Mouse (Mus musculus): ENCODE measurements around the gene Ociad1.

Gene Ociad1

DNA sequence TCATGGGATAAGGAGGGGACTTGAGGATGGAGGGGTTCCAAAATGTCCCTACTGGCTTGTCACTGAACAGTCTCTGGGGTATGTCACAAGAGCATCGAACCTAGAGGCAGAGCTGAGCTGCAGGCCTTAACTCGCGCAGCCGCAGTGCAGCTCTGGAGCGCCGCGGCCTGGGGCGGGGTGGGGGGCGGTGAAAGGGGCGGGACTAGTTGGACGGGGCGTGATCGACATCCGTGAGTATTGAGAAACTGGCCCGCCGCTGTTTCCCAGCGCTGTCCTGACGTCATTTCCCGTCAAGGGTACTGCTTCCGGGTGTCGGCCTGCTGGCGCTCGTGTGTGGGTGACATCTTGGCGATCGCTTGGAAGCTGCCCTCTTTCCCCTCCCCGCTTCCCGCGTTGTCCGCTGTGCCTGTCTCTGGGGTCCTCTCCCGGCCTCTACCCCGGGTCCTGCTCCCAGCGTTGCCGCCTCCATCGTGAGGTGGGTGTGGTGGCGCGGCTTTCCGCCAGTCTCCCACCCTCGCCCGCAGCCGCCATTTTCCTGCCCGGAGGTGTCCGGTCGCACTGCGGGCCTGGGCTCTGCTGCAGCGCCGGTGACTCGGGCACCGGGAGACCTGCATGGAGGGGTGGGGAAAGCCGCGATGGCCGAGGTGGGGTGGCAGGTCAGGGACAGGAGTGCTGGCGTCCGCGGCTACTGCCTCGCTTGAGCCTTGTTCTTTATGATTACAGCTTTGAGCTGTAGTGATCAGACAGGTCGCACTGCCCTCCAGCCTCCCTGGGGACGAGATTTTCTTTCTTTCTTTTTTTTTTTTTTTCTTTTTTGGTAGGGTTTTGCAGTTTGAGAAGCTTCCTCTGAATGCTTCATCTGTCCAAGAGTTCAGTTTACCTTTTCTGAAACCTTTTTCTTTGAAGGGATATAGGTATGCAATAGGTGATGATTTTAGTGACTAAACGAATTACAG, at the start of gene Ociad1:
Gene Ociad1, plus strand, starts transcription at position 283 of the 956 bp plus-strand sequence.
- DNase-seq, result peak; percentile 98

DNA sequence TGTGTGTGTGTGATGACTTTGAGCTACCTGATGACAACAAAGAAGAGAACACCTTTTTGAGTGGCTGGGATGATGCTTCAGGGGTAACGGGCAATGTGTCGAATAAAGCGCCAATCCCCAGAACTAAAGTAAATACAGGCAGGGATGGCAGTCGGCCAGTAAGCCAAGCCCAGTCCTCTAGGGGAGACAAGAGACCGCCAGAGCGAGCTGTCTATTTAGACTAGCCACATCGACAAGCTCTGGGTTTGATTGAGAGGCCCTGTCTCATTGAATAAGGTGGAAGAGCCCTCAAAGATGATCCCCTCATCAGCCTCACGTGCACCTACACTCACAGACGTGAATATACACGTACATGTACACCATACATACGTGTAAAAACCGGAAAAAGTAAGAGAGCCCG, 48.2 kb upstream of the Ociad1 start:
- DNase-seq, result no peak

DNA sequence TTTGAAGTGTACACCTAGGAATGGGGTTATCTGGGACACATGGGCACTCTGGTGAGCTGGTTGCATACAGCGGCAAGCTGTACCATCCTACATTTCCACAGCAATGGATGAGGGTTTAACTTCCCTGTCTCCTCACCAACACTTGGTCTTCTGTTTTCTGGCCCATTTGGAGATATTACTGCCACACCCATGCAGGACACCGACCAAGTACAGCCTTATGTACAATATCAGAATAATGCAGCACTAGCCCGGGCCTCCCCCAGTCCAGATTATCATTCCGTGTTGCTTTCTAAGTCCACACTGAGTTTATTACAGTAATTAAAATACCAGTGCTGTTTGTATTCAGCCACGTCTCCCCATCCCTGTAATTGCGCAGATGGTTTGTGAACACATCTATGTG, 46.2 kb upstream of the Ociad1 start:
- peak; percentile 58 for DNase-seq

DNA sequence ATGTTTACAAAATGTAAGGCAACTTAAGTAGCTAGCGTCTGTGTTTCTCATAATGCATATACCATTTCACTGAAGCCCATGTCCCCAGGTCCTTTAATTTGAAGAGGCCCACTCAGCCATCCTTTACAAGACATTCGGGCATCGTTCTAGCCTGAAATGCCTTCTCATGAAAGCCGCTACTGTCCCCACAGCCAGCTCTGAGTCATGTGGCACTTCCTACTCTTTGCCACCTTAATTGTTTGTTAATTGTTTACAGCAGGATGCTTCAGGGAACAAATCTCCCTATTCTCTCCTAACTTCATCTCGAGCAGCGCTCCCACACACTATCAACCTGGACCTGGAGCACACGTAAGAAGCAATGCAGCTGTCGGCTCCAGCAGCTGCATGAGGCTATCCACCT, 44.4 kb upstream of the Ociad1 start:
- DNase-seq, result no peak

DNA sequence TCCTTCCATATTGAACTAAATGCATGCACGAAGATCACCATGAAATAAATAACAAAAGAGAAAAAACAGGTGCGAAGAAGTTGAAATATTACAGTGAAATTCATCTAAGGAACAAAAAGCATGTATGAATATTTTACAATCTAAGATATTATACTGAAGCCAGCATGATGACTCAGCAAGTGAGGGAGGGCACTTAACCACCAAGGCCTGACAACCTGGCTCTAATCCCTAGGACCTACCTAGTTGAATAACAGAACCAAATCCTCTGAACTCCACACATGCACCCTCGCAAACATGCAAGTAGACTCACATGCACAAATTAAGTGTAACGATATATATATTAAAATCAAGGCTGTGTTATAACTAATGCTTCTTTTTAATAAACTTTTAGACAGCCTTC, 43.2 kb upstream of the Ociad1 start:
- no peak for DNase-seq

DNA sequence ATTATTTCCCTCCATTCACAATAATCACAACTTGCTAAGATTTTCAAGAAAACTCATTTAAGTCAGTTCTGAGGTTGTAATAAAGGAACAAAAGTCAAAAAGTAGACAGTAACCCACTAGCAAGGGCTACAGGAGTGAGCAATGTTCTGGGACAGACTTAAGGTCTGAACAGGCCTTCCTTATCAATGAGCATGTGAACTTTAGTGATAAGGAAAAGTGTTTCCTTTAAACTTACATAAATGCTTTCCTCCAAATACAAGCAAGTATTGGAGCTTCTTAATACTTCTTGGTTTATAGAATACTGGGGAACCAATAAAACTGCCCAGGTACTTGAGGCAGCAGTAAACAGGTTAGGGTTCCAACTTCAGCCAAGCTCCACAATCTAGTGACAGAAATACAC, 39.8 kb upstream of the Ociad1 start:
- no peak for DNase-seq

DNA sequence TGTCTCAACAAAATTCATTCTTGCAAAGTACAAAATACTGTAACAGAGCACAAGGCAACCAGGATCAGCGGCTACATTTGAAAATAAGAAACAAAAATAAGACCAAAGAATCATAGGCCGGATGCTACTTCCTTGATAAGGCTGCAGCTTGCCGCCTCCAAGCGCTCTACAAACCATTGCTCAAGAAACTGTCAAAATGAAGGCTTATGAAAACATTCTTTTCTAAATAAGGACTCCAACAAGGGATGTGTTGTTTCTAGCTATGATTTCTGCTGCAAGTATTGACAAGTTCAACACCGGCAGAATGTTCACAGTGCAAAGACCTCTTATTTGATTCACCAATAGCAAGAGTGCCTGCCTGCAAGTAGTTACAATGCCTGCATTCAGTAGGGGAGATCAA, 37.9 kb upstream of the Ociad1 start:
- peak; percentile 32 for DNase-seq

DNA sequence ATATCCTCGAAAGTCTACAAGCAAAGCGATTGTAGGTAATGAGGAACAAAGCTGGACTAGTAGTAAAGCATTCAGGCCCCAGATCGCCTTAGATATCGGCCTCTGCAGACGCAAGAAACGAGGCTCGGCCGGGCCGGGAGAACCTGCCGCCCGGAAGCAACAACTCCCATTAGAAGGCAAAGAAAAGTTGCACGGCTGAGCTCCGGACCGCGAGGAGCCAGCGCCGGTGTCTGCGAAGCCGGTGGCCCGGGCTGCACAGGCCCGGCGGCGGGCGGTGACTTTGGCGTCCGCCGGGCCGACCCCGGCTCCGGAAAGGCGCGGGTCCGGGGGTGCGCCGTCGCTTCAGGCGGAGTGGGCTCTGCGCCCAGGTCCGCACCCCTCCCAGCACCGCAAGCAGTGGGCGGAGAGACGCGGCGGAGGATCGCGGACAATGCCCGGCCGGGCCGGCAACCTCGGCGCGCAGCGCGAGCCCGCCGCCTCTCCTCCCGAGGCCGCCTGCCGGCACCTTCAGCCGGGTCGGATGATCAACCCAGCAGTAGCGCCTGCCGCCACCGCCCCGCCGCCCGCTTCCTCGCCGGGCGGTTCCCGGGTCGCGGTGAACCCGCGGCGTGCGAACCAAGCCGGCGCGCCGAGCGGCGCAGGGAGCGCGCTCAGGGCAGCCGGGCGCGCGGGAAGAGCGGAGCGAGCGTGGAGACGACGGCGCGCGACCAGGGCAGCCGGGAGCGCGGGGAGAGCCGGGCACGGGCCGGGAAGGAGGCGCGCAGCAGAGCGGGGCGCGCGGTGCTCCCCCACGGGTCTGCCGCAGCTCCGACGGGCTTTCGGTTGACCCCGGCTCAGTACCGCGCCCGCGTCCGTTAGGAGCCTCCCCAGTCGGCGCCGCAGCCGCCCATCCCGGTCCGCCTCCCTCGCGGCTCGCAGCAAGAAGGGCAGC, 37.0 kb upstream of the Ociad1 start:
- DNase-seq, result peak; percentile 69

DNA sequence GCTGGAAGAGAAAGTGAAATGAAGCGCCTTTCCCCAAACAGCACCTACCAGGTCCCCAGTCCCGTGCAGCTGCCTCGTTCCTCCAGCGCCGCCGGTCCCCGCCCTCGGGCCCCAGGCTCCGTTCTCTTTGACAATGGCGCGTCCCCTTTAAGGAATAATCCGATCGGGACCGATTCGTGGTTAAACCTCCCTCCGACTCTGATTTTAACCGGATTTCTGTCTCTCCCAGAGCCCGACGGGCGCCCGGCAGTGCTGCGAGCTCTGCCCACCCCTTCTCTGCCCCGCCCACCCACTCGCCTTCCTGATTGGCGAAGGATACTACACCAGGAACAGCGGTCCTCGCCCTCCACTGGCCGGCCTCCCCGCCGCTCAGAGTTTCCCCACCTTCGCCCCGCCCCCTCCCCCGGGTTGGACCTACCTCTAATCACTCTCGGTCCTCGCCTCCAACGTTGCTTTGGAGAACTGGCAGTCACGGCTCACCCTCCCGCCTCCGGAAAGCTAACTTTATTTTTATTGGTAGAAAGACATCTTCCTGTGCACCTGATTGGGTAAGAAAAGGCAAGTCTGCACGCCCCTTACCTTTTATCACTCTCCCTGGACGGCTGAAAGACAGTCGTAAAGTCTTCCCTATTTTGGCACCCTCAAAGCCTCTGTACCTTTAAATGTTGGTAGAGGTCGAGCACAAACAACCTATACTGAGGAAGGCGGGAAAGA, 36.1 kb upstream of the Ociad1 start, which contains the start of gene Fryl:
Gene Fryl, minus strand, starts transcription at position 268 of the 714 bp plus-strand sequence.
- DNase-seq, result peak; percentile 100

DNA sequence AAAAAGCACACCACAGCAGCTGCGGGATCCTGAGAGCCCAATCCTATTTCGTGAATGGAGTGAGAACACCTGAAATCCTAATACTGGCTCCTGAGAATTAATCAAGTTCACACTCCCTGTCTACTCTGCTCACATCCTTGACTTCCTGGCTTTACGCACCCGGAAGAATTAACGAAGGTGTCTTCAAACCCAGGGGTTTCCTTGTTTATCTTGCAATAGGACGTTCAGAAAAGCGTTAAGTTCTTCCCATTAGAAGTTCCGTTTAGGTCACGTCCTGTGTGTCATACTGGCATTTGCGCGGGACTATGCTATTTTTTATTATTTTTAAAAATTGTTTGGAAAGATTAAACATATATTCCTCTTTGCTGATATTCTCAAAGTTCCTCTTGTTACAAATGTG, 35.5 kb upstream of the Ociad1 start:
- DNase-seq, result no peak

DNA sequence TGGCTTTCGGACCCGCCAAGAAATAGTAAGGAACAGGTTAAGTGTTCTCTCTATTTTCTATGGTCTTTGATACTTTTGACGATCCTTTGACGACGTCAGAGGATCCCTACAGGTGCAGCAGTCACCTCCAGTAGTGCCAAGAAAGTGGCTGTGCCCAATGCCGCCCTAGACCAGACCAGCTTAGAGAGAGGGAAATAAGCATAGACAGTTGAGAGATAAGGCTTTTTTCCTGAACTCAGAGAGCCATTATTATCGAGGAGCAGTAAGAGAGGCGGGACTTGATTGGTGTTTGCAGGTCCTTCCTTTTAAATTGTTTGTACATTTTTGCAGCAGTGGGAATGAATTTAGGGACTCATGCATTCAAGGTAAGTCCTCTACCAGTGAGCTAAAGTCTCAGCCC, 34.9 kb upstream of the Ociad1 start:
- DNase-seq, result peak; percentile 25

DNA sequence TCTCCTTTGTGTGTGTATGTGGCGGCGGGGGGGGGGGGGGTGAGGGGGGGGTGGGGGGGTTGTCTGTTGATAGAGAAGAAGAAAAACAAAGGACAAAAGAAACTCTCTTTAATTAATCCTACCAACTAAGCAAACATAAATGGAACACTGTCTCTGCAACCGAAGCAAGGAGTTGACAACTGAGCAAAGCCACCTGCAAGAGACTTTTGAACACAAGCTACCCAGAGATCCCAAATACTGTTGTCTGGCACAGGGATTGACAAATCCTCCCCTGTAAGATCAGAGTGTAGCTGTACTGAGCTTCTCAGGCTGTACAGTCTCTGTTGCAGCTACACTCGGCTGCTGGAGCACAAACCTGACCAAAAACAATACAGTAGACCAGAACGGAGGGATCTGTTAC, 28.5 kb upstream of the Ociad1 start:
- DNase-seq, result no peak

DNA sequence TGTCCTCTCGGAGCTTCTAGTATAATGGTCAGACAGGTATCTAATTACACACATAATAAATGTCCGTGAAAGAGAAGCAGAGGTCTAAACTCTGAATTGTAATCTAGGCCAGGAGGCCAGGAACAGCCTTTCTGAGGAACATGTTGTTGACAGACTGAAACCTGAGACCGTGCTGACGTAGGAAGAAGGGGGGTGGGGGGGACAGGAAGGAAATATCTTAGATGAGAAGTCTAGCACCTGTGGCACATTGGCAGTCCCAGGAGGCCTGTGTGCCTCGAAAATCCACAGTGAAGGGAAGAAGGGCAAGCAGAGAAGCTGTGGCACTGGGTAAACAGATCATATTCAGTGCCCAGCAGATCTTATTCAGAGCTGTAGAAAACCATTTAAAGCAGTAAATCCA, 27.1 kb upstream of the Ociad1 start:
- DNase-seq, result no peak

DNA sequence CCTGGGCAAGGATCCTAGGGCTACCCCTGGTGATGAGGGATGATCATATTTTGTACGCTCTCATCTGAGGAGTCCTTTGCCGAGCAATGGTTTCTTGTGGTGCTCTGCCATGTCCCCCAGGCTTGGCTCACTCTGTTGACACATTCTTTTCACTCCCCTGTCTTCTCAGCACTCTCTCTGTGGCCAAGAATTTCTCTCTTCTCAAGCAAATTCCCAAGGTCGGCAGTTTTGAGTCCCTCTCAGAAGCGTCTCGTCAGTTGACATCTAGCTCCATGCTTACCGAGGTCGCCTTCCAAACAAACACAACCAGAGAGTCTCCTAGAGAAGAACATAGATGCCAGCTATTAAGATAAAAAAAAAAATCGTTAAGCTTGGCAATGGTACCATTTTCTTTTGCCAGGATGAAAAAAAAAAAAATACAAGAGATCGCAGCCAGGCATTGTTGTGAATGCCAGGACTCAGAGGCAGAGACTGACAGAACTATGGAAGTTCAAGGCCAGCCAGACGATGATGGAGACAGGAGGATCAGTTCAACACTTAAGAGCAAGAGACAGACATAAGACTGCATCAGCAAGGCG, 23.9 kb upstream of the Ociad1 start:
- DNase-seq, result no peak

DNA sequence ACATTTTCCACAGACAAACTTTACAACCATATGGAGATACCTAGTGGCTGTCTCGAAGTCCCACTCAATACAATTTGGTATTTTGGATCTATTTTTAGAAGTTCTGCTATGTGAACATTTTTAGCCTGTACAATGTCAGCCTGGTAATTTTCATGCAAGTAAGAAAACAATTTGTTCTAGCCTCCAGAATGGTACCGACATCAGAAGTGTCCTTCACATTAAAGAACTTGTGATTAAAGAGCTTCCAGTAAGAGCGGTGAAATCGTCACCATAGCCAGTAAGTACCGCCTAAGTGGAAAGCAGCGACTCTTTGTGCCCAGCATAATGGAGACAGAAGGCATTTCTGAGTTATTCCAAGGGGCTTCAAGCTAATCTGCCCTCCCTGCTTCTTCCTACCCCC, 22.0 kb upstream of the Ociad1 start:
- DNase-seq, result no peak

DNA sequence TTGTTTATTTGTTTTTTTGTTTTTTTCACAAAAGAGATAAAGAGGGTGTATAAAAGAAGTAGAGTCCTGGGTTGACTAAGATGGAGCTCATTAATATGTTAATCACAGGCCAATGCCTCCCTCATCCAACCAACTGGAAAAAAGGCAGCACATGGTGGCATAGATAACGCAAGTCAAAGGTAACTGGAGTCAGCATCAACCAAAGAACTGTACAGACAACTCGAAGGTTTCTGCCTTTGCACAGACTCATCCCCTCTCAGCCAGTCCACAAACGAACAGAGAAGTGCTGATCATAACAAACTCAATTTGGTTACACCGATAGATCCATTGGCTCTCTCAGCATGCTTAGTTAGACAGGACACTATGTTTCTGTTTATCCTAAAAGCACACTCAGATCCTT, 19.4 kb upstream of the Ociad1 start:
- no peak for DNase-seq

DNA sequence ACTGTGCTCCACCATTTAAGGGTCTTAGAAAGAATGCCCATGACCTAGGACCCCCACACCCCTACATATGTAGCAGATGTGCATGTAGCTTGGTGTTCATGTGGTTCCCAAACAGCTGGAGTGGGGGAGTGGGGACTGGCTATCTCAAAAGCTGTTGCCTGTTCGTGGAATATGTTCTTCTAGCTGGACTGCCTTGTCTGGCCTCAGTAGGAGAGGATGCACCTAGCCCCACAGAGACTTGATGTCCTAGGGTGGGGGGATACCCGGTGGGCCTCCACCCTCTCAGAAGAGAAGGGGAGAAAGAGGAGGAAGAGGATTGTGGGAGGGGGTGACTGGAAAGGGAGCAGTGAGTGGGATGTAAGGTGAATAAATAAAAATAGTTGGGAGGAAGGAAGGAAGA, 17.6 kb upstream of the Ociad1 start:
- no peak for DNase-seq

DNA sequence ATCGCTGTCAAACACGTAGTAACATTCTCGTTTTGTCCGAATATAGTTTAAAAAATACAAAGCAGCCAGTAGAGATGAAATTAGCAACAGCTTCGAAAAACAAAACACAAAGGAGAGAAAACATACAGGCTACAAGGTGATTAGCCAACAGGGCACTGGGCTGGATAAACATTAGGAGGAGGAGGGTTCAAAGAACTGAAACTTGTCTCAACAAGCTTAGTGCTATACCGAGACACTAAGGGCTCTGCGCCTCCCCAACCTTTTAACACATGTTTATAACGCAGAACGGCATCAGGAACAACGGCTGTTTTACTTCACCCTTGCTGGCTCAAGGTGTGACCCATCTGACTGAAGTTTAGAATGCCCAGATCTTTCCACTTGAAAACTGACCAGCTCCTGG, 13.4 kb upstream of the Ociad1 start:
- DNase-seq, result no peak

DNA sequence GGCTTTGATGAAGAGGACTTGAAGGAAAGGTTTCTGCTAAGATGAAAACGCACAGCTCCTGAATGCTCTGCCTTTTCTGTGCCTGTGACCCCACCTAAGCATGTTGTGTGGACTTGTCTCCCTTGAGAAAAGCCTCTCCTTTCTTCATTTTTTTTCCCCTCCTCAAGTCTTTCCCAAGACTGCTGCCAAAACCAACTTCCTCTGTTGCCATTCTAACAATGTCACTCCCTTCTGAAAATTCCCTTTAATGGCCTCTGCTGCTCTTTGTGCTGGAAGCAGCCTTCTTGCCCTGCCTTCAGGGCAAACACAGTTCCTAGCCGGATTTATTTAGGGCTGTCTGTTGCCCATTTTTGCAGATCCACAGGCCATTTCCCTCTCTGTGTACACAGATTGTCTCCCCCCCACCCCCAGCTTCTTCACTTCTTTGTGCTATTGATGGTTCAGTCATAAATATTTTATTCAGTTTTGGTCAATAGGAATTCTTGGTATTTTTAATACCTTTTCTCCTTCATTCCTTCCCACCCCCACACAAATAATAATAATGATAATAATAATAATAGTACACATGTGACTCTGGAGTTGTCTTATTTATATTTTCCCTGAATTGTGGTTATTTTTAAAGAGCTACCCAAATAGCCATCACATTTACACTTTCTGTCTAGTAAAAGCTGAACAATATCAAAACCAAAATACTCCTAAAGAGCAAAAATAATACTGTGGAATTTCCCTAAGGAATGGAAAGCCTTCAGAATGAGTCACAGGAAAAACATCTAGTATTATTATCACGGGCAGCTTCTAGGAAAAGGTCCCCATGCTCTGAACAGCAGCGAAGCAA, 12.6 kb upstream of the Ociad1 start:
- no peak for DNase-seq

DNA sequence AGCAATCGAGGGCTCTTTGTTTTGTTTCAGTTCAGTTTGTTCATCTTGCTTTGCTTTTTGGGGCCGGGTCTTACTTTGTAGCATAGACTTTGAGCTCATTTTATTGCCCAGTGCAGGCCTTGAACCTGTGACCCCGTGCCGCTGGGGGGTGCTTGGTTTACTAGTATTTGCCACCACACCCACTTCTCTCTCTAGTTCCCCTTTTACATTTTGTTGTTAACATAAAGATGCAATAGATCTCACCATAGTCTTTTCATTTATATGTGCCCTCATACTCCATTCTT, 12.1 kb upstream of the Ociad1 start:
- DNase-seq, result no peak

DNA sequence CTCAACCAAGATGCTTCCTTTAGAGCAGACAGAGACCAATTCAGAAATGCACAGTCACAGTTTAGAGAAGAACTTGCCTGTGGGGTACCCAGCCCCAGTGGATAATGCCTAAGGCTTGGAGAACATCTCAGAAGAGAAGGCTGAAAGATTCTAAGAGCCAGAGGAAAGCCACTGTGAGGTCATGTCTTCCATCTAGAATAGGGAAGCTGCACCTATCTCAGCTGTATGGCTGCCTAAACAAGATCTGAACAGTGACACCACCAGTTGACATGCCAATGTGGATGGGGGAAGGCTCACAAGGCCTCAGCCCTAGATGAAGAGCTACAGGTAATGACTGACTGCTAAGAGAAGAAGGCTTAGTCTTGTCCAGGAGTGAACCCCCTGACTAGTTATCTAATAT, 8.5 kb upstream of the Ociad1 start:
- no peak for DNase-seq

DNA sequence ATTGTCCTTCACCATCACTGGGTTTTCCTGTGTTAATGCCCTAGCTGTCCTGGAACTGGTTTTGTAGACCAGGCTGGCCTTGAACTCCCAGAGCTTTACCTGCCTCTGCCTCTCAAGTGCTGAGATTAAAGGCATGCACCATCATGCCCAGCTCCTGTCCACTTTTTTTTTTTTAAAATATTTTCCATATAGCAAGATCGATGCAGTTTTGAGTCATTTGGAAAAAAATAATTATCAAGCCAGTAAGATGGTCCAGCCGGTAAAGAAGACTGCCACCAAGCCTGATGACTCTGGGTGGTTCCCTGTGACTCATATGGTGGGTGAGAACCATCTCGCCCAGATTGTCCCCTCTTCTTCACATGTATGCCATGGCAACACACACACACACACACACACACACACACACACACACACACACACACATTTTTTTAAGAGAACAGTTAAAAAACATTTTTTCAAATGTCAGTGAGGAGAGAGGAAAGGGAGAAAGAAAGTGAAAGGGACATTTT, 7.1 kb upstream of the Ociad1 start:
- DNase-seq, result no peak

All from liver (tissue).